Mouse (Mus musculus): ENCODE measurements around the gene Klc1.

DNA sequence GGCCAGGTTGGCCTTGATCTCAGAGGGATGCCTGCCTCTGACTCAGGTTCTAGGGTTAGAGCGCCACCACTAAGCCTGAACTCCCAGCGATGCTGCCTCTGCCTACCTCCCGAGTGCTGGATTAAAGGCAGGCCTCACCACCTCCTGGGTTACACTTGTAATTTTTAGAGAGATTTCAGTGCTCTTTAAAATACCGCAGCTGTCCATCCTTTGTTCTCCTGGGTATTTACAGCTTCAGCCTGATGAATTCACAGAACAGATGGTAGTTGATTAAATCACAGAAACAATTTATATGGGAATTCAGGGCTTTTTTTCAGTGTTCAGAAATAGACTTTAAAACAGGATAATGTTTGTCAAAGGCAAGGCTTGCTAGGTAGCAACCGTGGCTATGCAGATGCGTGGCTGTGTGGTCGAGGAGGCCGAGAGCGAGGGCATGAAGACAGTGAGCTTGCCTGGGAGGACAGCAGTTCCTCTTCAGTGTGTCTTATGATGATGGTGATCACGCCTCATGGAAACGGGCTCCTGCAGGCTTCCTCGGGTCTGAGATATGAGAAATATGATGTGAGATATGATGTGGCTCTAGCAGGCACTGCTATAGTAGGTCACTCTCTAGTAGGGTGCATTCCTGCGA lies 32.9 kb downstream of the Klc1 start:
- no peak for TF ChIP-seq POLR2A (IDR thresholded peaks at IDR 0.05; ENCODE audit: extremely low read depth, insufficient read depth, low read length)
- no peak for TF ChIP-seq CTCF (IDR thresholded peaks at IDR 0.05; ENCODE audit: low read depth, low read length)

Data from liver, adult 2 months (tissue).